Mouse (Mus musculus): ENCODE measurements around the gene Ppfia4. TPM values are rescaled to one million over a fixed set of nuclear protein-coding genes. Genes with fewer than 3 reads are reported as not detected.
"Not testable (repeated sequence)": the region's sequence is repeated elsewhere in the genome, so short reads cannot be mapped to it uniquely, and the experiment has no call there.

The Ppfia4 gene
- polyA plus RNA-seq, 1 experiment from 2014 or later, result 1.9 TPM

GRCm38 (mm10) chr1:134275616-134276464, 56.9 kb downstream of the Ppfia4 start:
- H3K27me3 ChIP-seq (ENCODE audit: control insufficient read depth, insufficient read depth, low read length), result no peaks in the 10 kb centered on the region
- H3K36me3 ChIP-seq (ENCODE audit: control insufficient read depth, insufficient read depth, low read length), result no peaks in the 10 kb centered on the region
- no peak overlapping the region for H3K4me2 ChIP-seq (replicated peaks; ENCODE audit: low read depth, low read length)
- DNase-seq (ENCODE audit: low spot score) (no peak), ATAC-seq (ENCODE audit: low FRiP score) (no peak)
- WGBS, result 74% methylated on average over 13 of the region's 13 CpGs
- H3K9me3 ChIP-seq (ENCODE audit: control insufficient read depth, low read length), result no peaks in the 10 kb centered on the region
- no peak overlapping the region for H3K9ac ChIP-seq (ENCODE audit: low read depth, low read length)
- no peak overlapping the region for H3K4me3 ChIP-seq (ENCODE audit: low read depth, low read length)
- H3K27ac ChIP-seq (ENCODE audit: low read depth, low read length), result no peak overlapping the region
- H3K4me1 ChIP-seq (replicated peaks; ENCODE audit: control insufficient read depth, insufficient read depth, low read length), result no peaks in the 10 kb centered on the region

- no peak for DNase-seq (ENCODE audit: low spot score)
- Histone ChIP-seq H3K4me2 (replicated peaks; ENCODE audit: low read depth, low read length) (no peak overlapping the region), H3K4me3 (ENCODE audit: low read depth, low read length) (no peak overlapping the region), H3K9me3 (ENCODE audit: control insufficient read depth, low read length) (no peaks in the 10 kb centered on the region), H3K4me1 (replicated peaks; ENCODE audit: control insufficient read depth, insufficient read depth, low read length) (no peaks in the 10 kb centered on the region), H3K9ac (ENCODE audit: low read depth, low read length) (no peak overlapping the region), H3K27me3 (ENCODE audit: control insufficient read depth, insufficient read depth, low read length) (no peaks in the 10 kb centered on the region), H3K36me3 (ENCODE audit: control insufficient read depth, insufficient read depth, low read length) (no peaks in the 10 kb centered on the region), H3K27ac (ENCODE audit: low read depth, low read length) (no peak overlapping the region)
- WGBS, result 85% methylated on average over 7 of the region's 7 CpGs
- ATAC-seq (ENCODE audit: low FRiP score), result no peak
These were observed 58.2 kb downstream of the Ppfia4 start for GRCm38 (mm10) chr1:134274483-134274920.

GRCm38 (mm10) chr1:134273493-134274395, 59.0 kb downstream of the Ppfia4 start:
- Histone ChIP-seq H3K4me2 (replicated peaks; ENCODE audit: low read depth, low read length) (no peak overlapping the region), H3K27ac (ENCODE audit: low read depth, low read length) (no peak overlapping the region), H3K27me3 (ENCODE audit: control insufficient read depth, insufficient read depth, low read length) (no peaks in the 10 kb centered on the region), H3K36me3 (ENCODE audit: control insufficient read depth, insufficient read depth, low read length) (no peaks in the 10 kb centered on the region), H3K9ac (ENCODE audit: low read depth, low read length) (no peak overlapping the region), H3K4me1 (replicated peaks; ENCODE audit: control insufficient read depth, insufficient read depth, low read length) (no peaks in the 10 kb centered on the region), H3K4me3 (ENCODE audit: low read depth, low read length) (no peak overlapping the region), H3K9me3 (ENCODE audit: control insufficient read depth, low read length) (no peaks in the 10 kb centered on the region)
- no peak for DNase-seq (ENCODE audit: low spot score)
- no peak for ATAC-seq (ENCODE audit: low FRiP score)
- WGBS, result 62% methylated on average over 9 of the region's 9 CpGs

- Histone ChIP-seq H3K27ac (ENCODE audit: low read depth, low read length) (no peak overlapping the region), H3K4me1 (replicated peaks; ENCODE audit: control insufficient read depth, insufficient read depth, low read length) (no peaks in the 10 kb centered on the region)
These were observed 59.9 kb downstream of the Ppfia4 start for GRCm38 (mm10) chr1:134272754-134273250.

GRCm38 (mm10) chr1:134270026-134270425, 62.7 kb downstream of the Ppfia4 start:
- Histone ChIP-seq H3K27ac (ENCODE audit: low read depth, low read length) (no peak overlapping the region), H3K4me2 (replicated peaks; ENCODE audit: low read depth, low read length) (no peak overlapping the region), H3K9me3 (ENCODE audit: control insufficient read depth, low read length) (no peaks in the 10 kb centered on the region), H3K27me3 (ENCODE audit: control insufficient read depth, insufficient read depth, low read length) (no peaks in the 10 kb centered on the region), H3K9ac (ENCODE audit: low read depth, low read length) (no peak overlapping the region), H3K36me3 (ENCODE audit: control insufficient read depth, insufficient read depth, low read length) (no peaks in the 10 kb centered on the region), H3K4me1 (replicated peaks; ENCODE audit: control insufficient read depth, insufficient read depth, low read length) (0 out of 2 replicates have a peak, but pooled peaks cover 2% of the 10 kb centered on the region), H3K4me3 (ENCODE audit: low read depth, low read length) (no peak overlapping the region)
- ATAC-seq (ENCODE audit: low FRiP score) (no peak), DNase-seq (ENCODE audit: low spot score) (no peak)
- WGBS, result 67% methylated on average over 7 of the region's 7 CpGs

More at GRCm38 (mm10) chr1:134272754-134273250, 59.9 kb downstream of the Ppfia4 start:
- no peak for DNase-seq (ENCODE audit: low spot score)
- Histone ChIP-seq H3K4me2 (replicated peaks; ENCODE audit: low read depth, low read length) (no peak overlapping the region), H3K36me3 (ENCODE audit: control insufficient read depth, insufficient read depth, low read length) (no peaks in the 10 kb centered on the region), H3K4me3 (ENCODE audit: low read depth, low read length) (no peak overlapping the region), H3K9ac (ENCODE audit: low read depth, low read length) (no peak overlapping the region), H3K27me3 (ENCODE audit: control insufficient read depth, insufficient read depth, low read length) (no peaks in the 10 kb centered on the region), H3K9me3 (ENCODE audit: control insufficient read depth, low read length) (no peaks in the 10 kb centered on the region)
- ATAC-seq (ENCODE audit: low FRiP score), result no peak
- WGBS, result 72% methylated on average over 5 of the region's 5 CpGs

- Histone ChIP-seq H3K36me3 (ENCODE audit: control insufficient read depth, insufficient read depth, low read length) (no peaks in the 10 kb centered on the region), H3K4me3 (ENCODE audit: low read depth, low read length) (no peak overlapping the region), H3K27me3 (ENCODE audit: control insufficient read depth, insufficient read depth, low read length) (no peaks in the 10 kb centered on the region), H3K9me3 (ENCODE audit: control insufficient read depth, low read length) (no peaks in the 10 kb centered on the region), H3K4me2 (replicated peaks; ENCODE audit: low read depth, low read length) (no peak overlapping the region), H3K27ac (ENCODE audit: low read depth, low read length) (no peak overlapping the region), H3K9ac (ENCODE audit: low read depth, low read length) (no peak overlapping the region), H3K4me1 (replicated peaks; ENCODE audit: control insufficient read depth, insufficient read depth, low read length) (0 out of 2 replicates have a peak, but pooled peaks cover 2% of the 10 kb centered on the region)
- 53% methylated on average over 2 of the region's 2 CpGs for WGBS
- no peak for DNase-seq (ENCODE audit: low spot score)
- ATAC-seq (ENCODE audit: low FRiP score), result no peak
These were observed 66.9 kb downstream of the Ppfia4 start for GRCm38 (mm10) chr1:134265797-134266196.

GRCm38 (mm10) chr1:134264341-134264740, 68.4 kb downstream of the Ppfia4 start:
- no peak overlapping the region for H3K9ac ChIP-seq (ENCODE audit: low read depth, low read length)
- H3K4me1 ChIP-seq (replicated peaks; ENCODE audit: control insufficient read depth, insufficient read depth, low read length), result 0 out of 2 replicates have a peak, but pooled peaks cover 2% of the 10 kb centered on the region
- no peaks in the 10 kb centered on the region for H3K9me3 ChIP-seq (ENCODE audit: control insufficient read depth, low read length)
- 92% methylated on average over 6 of the region's 6 CpGs for WGBS
- DNase-seq (ENCODE audit: low spot score) (no peak), ATAC-seq (ENCODE audit: low FRiP score) (no peak)
- H3K4me3 ChIP-seq (ENCODE audit: low read depth, low read length), result no peak overlapping the region
- no peak overlapping the region for H3K27ac ChIP-seq (ENCODE audit: low read depth, low read length)
- no peaks in the 10 kb centered on the region for H3K27me3 ChIP-seq (ENCODE audit: control insufficient read depth, insufficient read depth, low read length)
- no peak overlapping the region for H3K4me2 ChIP-seq (replicated peaks; ENCODE audit: low read depth, low read length)
- H3K36me3 ChIP-seq (ENCODE audit: control insufficient read depth, insufficient read depth, low read length), result no peaks in the 10 kb centered on the region

GRCm38 (mm10) chr1:134249681-134250080, 83.0 kb downstream of the Ppfia4 start:
- not testable (repeated sequence) for H3K4me3 ChIP-seq (ENCODE audit: low read depth, low read length); H3K9ac ChIP-seq (ENCODE audit: low read depth, low read length); H3K4me1 ChIP-seq (replicated peaks; ENCODE audit: control insufficient read depth, insufficient read depth, low read length); H3K4me2 ChIP-seq (replicated peaks; ENCODE audit: low read depth, low read length); ATAC-seq (ENCODE audit: low FRiP score); H3K9me3 ChIP-seq (ENCODE audit: control insufficient read depth, low read length); H3K36me3 ChIP-seq (ENCODE audit: control insufficient read depth, insufficient read depth, low read length); H3K27me3 ChIP-seq (ENCODE audit: control insufficient read depth, insufficient read depth, low read length); DNase-seq (ENCODE audit: low spot score); H3K27ac ChIP-seq (ENCODE audit: low read depth, low read length)
- WGBS, result 81% methylated on average over 1 of the region's 1 CpGs
